Mouse (Mus musculus): Measurements from ENCODE around the gene Zfp235.

- TF ChIP-seq POLR2A (IDR thresholded peaks at IDR 0.05; ENCODE audit: insufficient read depth, low read depth, low read length), result no peak
- TF ChIP-seq CTCF (IDR thresholded peaks at IDR 0.05; ENCODE audit: insufficient read depth, low read depth, low read length), result no peak
These were observed 47.1 kb upstream of the Zfp235 start for GRCm38 (mm10) chr7:24086871-24087270.

All from olfactory bulb, adult 2 months (tissue).